ENCODE assay signal across 33 mouse cellular contexts in genomic region chr6:23254644-23255043, GRCm38 (mm10). TPM values are rescaled to one million over a fixed set of nuclear protein-coding genes. Genes with fewer than 3 reads are reported as not detected.
A peak's percentile ranks its signal among the peaks of the same experiment; 100 is the strongest.
DNase-seq lines count a peak whose midpoint lies in the region; ATAC-seq and TF ChIP-seq lines count a peak whose summit lies in the region.
"Had no signal": no experiment of that assay in that cellular context is flagged by ENCODE, and none has a peak within 500 bp of the region (broad histone marks: within the 10 kb centered on the region; RNA-seq: fewer than 3 reads in every experiment).

No protein-coding gene starts in this region.

- peaks cover 79% of the 10 kb centered on the region for H3K4me1 ChIP-seq in forebrain, embryonic 10.5 days
- no peaks in the 10 kb centered on the region for H3K4me1 ChIP-seq in forebrain, postnatal 0 days (ENCODE audit: insufficient read depth)
- H3K4me1 ChIP-seq in hindbrain, embryonic 11.5 days (replicated peaks; ENCODE audit: control insufficient read depth, insufficient read depth, low read length) = no peaks in the 10 kb centered on the region; the same call in 1 of the 2 replicates
- no peaks in the 10 kb centered on the region; the same call in 1 of the 2 replicates for H3K4me1 ChIP-seq in hindbrain, embryonic 16.5 days (ENCODE audit: control insufficient read depth, insufficient read depth, low read depth, low read length)

- 16% methylated on average over 11 of the region's 11 CpGs for WGBS in forebrain, embryonic 10.5 days
- WGBS in forebrain, postnatal 0 days = 45% methylated on average over 11 of the region's 11 CpGs
- 2% methylated on average over 11 of the region's 11 CpGs for WGBS in hindbrain, embryonic 11.5 days
- WGBS in hindbrain, embryonic 16.5 days = 7% methylated on average over 11 of the region's 11 CpGs

- no peak for ATAC-seq in forebrain, postnatal 0 days
- ATAC-seq in hindbrain, embryonic 11.5 days (ENCODE audit: low FRiP score) = no peak
- no peak for ATAC-seq in hindbrain, embryonic 16.5 days
- ATAC-seq: midbrain, embryonic 15.5 days; Patski had no signal

- H3K4me2 ChIP-seq in forebrain, postnatal 0 days (ENCODE audit: low read depth) = no peak overlapping the region
- H3K4me2 ChIP-seq in hindbrain, embryonic 11.5 days (replicated peaks; ENCODE audit: low read depth, low read length) = no peak overlapping the region
- H3K4me2 ChIP-seq in hindbrain, embryonic 16.5 days (ENCODE audit: low read length) = no peak overlapping the region
- H3K4me2 ChIP-seq: kidney, embryonic 15.5 days; liver, embryonic 11.5 days; midbrain, embryonic 15.5 days had no signal

- no peaks in the 10 kb centered on the region for H3K9me3 ChIP-seq in forebrain, embryonic 10.5 days
- H3K9me3 ChIP-seq in forebrain, postnatal 0 days (ENCODE audit: low read length) = no peaks in the 10 kb centered on the region
- no peaks in the 10 kb centered on the region for H3K9me3 ChIP-seq in hindbrain, embryonic 11.5 days (ENCODE audit: control insufficient read depth, low read length)
- H3K9me3 ChIP-seq in hindbrain, embryonic 16.5 days (ENCODE audit: control insufficient read depth, low read length) = no peaks in the 10 kb centered on the region
- H3K9me3 ChIP-seq: heart, embryonic 12.5 days; kidney, embryonic 15.5 days; limb, embryonic 13.5 days; midbrain, embryonic 15.5 days; neural tube, embryonic 12.5 days had no signal

- peak overlapping the region; percentile 81 for H3K4me3 ChIP-seq in forebrain, embryonic 10.5 days
- H3K4me3 ChIP-seq in forebrain, postnatal 0 days (ENCODE audit: low read depth, low read length) = no peak overlapping the region
- H3K4me3 ChIP-seq in hindbrain, embryonic 11.5 days (ENCODE audit: low read depth, low read length) = no peak overlapping the region
- no peak overlapping the region for H3K4me3 ChIP-seq in hindbrain, embryonic 16.5 days (ENCODE audit: low read length)
- H3K4me3 ChIP-seq: heart, adult 2 months; heart, embryonic 12.5 days; midbrain, embryonic 15.5 days; neural tube, embryonic 12.5 days had no signal

- H3K36me3 ChIP-seq in forebrain, embryonic 10.5 days (replicated peaks) = no peaks in the 10 kb centered on the region
- no peaks in the 10 kb centered on the region for H3K36me3 ChIP-seq in forebrain, postnatal 0 days (ENCODE audit: insufficient read depth)
- no peaks in the 10 kb centered on the region for H3K36me3 ChIP-seq in hindbrain, embryonic 11.5 days (ENCODE audit: control insufficient read depth, insufficient read depth, low read length)
- H3K36me3 ChIP-seq in hindbrain, embryonic 16.5 days (ENCODE audit: control insufficient read depth, insufficient read depth, low read length) = no peaks in the 10 kb centered on the region
- H3K36me3 ChIP-seq: heart, embryonic 12.5 days; kidney, embryonic 15.5 days; limb, embryonic 13.5 days; midbrain, embryonic 15.5 days; neural tube, embryonic 12.5 days had no signal

- TF ChIP-seq CTCF in forebrain, postnatal 0 days (IDR thresholded peaks at IDR 0.05; ENCODE audit: low read depth) = no peak

- DNase-seq in forebrain, embryonic 10.5 days (ENCODE audit: extremely low spot score, low spot score) = no peak
- DNase-seq in forebrain, postnatal 0 days = no peak
- DNase-seq in hindbrain, embryonic 11.5 days (ENCODE audit: low spot score) = peak; percentile 56
- peak; percentile 18 for DNase-seq in retina, postnatal 1 day
- no peak for DNase-seq in retina, embryonic 14.5 days (ENCODE audit: low spot score)
- no peak for DNase-seq in lung, adult 18-20 months
- DNase-seq: adrenal gland, postnatal 10 days; cerebellum, adult 8-10 months; heart, postnatal 4 days; lung, postnatal 36 days; right cerebral cortex, postnatal 14 days; thymus, postnatal 4 days had no signal

- no peak overlapping the region for H3K9ac ChIP-seq in forebrain, postnatal 0 days
- no peak overlapping the region for H3K9ac ChIP-seq in hindbrain, embryonic 11.5 days (ENCODE audit: low read depth, low read length)
- no peak overlapping the region for H3K9ac ChIP-seq in hindbrain, embryonic 16.5 days (ENCODE audit: low read depth, low read length)
- H3K9ac ChIP-seq: heart, embryonic 12.5 days; kidney, embryonic 15.5 days; limb, embryonic 13.5 days; midbrain, embryonic 15.5 days; neural tube, embryonic 12.5 days had no signal

- H3K27me3 ChIP-seq in forebrain, embryonic 10.5 days (ENCODE audit: poor library complexity, severe bottlenecking) = peaks cover 98% of the 10 kb centered on the region
- peaks cover 84% of the 10 kb centered on the region for H3K27me3 ChIP-seq in forebrain, postnatal 0 days (ENCODE audit: insufficient read depth, low read length)
- peaks cover 83% of the 10 kb centered on the region for H3K27me3 ChIP-seq in hindbrain, embryonic 11.5 days (ENCODE audit: control insufficient read depth, insufficient read depth, low read length)
- H3K27me3 ChIP-seq in hindbrain, embryonic 16.5 days (replicated peaks; ENCODE audit: control insufficient read depth, insufficient read depth, low read length) = peaks cover 59% of the 10 kb centered on the region

- peak overlapping the region; percentile 99 for H3K27ac ChIP-seq in forebrain, embryonic 10.5 days
- no peak overlapping the region for H3K27ac ChIP-seq in forebrain, postnatal 0 days (ENCODE audit: low read depth, low read length)
- no peak overlapping the region for H3K27ac ChIP-seq in hindbrain, embryonic 11.5 days (ENCODE audit: low read depth, low read length)
- H3K27ac ChIP-seq in hindbrain, embryonic 16.5 days (ENCODE audit: low read depth, low read length) = no peak overlapping the region
- H3K27ac ChIP-seq: heart, adult 2 months; hindbrain, postnatal 0 days; kidney, embryonic 15.5 days; limb, embryonic 13.5 days; midbrain, embryonic 15.5 days; neural tube, embryonic 12.5 days had no signal

RNA-seq across cellular contexts. Expression of gene Fezf1, which starts 6.5 kb away (rescaled TPM):
- 35.1 and 38.2 TPM in 2 replicates for polyA plus RNA-seq in forebrain, embryonic 10.5 days (2016; fragmentation: Nextera tagmentation; extraction: Ambion mirVana)
- total RNA-seq in forebrain, postnatal 0 days (2014; rRNA removed) = 6.1 and 19.7 TPM in 2 replicates
- polyA plus RNA-seq in forebrain, postnatal 0 days (2015; fragmentation: Nextera tagmentation; extraction: Ambion mirVana) = 4.5 and 10.0 TPM in 2 replicates
- polyA plus RNA-seq in hindbrain, embryonic 11.5 days (2014; fragmentation: Nextera tagmentation; extraction: Ambion mirVana) = 0.11 TPM in 1 of 2 replicates, not detected in the other
- polyA plus RNA-seq in hindbrain, embryonic 16.5 days (2015; fragmentation: Nextera tagmentation; extraction: Ambion mirVana) = 0.47 TPM in 1 of 2 replicates, not detected in the other
- total RNA-seq: adrenal gland, postnatal 10 days; gastrocnemius, adult 8-10 months; gastrocnemius, postnatal 4 days; heart, adult 2 months; heart, postnatal 4 days; layer of hippocampus, postnatal 10 days; megakaryocyte, adult 5-6 weeks; MEL had no signal
- polyA plus RNA-seq: heart, adult 2 months; heart, embryonic 12.5 days; heart, postnatal 0 days; hindbrain, postnatal 0 days; intestine, embryonic 16.5 days; kidney, embryonic 15.5 days; limb, embryonic 13.5 days; liver, embryonic 11.5 days; liver, embryonic 16.5 days; lung, embryonic 16.5 days; neural tube, embryonic 12.5 days; Patski; small intestine, adult 2 months; stomach, embryonic 14.5 days had no signal

Comparison
In these comparisons a context has a peak if more than half of its experiments do, and no peak if none do; other contexts are left out.
1. DNase-seq: peak in hindbrain, embryonic 11.5 days (single experiment) and retina, postnatal 1 day (single experiment); none in forebrain, embryonic 10.5 days (single experiment), forebrain, postnatal 0 days (single experiment), retina, embryonic 14.5 days (single experiment) and lung, adult 18-20 months (0 of 2).